Mouse (Mus musculus) spleen, postnatal 36 days (tissue): Measurements from ENCODE around the gene Lsm11.

Experiments used
- DNase-seq, 2 experiments: peaks; one replicate each; pipeline ENCODE4 v3.0.0; 2022; ENCODE audit warnings: low spot score in 2 of 2, mixed read lengths in 1 of 2

Gene Lsm11

DNA sequence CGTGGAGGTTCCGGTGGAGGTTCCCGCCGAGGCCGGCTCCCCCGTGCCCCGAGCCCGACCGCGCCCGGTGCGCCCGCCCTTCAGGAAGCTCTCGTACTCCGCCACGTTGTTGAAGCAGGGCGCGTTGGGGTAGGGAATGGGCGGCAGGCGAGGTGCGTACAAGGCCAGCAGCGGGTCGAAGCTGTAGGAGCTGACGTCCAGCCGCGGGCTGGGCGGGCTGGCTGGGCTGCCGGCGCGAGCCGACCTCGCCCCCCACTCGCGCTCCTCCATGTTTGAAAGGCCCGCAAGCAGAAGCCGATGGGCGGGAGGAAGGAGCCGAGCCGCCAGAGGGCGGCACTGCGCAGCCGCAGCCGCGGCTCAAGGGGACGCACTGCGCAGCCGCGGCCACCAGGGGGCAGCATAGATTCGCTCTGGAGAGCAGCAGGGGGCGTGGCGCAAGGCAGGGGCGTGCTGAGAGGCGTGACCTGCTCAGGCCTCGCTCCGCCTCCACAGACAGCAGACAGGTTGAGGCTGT, at the start of gene Lsm11:
TSS of gene Lsm11 (minus strand) at position 293 of the 514 bp plus-strand sequence.
- DNase-seq = peak; percentile 94

DNA sequence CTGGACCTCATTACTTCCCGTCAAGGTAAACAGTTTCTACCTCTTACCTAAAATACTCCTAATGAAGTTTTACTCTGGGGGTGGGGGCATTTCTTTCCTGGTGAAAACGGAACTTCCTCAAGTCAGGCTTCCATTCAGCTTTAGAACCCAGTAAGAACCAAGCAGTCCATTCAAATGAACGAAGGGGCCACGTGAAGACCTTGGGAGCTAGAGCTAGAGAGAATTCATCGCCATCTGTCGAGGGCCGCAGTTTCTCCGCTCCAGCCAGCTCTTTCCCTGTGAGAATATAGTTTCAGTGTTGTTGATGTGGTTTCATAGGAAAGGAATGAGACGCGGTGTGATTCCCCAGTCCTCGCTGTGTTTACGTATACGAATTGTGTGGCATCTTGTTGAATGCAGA, 47.4 kb upstream of the Lsm11 start:
- DNase-seq = no peak

DNA sequence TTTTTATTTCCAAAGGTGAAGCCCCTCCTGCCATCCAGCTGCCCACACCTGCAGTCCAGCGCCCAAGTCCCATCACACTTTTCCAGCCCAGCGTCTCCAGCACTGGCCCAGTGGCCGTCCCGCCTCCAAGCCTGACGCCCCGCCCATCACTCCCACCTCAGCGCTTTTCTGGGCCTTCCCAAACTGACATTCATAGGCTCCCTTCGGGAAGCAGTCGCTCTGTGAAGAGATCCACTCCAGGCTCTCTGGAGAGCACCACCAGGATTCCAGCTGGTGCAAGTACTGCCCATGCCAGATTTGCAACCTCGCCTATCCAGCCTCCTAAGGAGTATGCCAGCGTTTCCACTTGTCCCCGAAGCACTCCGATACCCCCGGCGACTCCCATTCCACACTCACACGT, 46.9 kb upstream of the Lsm11 start:
- no peak for DNase-seq

DNA sequence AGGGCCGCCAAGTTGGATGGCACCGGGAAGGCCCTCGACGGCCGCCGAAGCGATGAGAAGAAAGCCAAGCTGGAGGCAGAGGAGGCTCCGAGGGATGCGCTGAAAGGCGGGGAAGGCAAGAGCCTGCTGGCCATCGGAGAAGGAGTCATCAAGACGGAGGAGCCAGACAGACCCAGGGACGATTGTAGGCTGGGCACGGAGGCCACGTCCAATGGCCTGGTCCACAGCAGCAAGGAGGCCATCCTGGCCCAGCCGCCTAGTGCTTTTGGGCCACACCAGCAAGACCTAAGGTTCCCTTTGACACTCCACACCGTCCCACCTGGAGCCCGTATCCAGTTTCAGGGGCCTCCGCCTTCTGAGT, 36.1 kb upstream of the Lsm11 start:
- DNase-seq = no peak

DNA sequence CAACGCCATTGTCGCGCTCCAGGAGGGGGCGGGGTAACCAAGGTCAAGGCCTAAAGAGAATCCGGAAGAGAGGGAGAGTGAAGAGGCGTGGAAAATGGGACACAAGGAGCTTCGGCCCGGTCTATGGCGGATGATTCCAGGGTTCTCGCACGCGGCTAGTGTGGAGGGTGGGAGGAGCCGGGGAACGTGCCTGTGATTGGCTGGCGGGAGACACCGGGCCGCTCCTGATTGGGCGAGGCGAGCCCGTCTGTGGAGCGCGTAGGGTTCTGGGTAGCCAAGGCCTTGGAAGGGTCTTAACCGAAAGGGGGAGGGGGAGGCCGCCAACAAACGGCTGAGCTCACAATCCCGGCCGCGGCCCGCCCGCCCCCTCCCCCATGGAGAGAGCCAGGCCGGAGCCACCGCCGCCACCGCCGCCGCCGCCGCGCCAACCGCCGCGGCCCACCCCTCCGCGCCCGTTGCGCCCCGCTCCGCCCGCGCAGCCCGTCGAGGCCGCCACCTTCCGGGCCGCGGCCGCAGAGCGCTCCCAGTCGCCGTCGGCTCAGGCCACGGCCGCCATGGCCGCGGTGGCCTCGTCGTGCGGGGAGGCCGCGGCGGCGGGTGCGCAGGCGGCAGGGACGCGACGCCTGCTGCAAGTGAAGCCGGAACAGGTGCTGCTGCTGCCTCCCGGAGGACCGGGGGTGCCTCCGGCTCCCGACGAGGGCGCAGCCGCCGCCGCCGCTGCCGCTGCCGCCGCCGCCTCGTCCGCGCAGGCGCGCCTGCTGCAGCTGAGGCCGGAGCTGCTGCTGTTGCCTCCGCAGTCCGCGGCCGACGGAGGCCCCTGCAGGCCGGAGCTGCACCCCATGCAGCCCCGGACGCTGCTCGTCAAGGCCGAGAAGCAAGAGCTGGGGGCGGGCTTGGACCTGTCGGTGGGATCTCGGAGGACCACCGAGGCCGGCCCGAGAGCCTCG, 35.5 kb upstream of the Lsm11 start, which contains the start of gene Sox30:
TSS of gene Sox30 (plus strand) at position 365 of the 947 bp plus-strand sequence.
- peak; percentile 13 to 38 for DNase-seq

DNA sequence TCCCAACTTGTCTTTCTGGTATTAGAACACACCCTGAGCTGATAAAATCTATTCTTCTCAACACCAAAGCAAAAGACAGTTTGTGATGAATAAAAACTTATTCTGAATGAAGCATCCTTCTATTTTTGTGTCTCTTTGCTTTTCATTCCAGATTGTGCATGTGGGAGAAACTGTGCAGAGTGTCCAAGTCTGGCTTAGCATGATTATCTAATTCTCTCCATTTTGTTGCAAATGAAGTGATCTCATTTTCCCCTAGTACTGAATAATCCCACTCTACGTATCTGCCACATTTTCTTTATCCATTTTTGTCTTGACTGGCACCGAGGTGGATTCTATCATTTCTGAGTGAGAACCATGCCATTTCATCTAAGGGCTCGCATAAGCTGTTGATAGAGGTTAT, 31.3 kb upstream of the Lsm11 start:
- no peak for DNase-seq

DNA sequence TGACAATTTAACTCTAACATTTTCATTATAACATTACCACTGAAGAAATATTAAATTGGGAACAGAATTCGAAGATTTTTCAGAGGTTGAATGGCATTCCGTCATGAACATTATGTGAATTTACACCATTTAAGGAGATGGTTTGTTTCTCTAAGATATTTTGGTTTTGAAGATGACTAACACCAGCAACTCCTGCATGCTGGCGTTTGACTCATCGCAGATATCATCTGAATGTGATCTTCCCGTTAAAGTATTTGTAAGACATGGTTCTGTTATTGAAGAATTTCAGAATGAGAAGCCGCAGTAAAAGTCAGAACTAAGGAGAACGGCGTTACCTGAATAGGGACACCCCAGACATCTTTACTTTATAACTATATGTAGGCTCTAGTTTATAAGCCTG, 29.7 kb upstream of the Lsm11 start:
- no peak for DNase-seq

DNA sequence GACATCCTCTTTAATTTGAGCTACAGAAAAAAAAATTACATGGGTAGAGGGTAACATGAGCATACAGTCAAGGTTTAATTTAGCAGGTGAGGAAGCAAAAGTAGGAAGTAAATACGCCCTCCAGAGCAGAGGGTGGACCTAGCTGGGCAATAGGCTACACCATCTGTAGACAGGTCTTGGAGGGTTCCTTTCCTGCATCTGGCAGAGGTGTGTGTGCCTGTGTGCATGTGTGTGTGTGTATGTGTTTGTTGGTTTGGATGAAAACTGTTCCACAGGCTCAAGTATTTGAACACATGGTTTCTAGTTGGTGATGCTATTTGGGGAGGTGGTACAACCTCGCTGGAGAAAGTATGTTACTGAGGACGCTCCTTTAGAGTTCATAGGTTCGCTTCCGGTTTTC, 28.9 kb upstream of the Lsm11 start:
- no peak for DNase-seq

DNA sequence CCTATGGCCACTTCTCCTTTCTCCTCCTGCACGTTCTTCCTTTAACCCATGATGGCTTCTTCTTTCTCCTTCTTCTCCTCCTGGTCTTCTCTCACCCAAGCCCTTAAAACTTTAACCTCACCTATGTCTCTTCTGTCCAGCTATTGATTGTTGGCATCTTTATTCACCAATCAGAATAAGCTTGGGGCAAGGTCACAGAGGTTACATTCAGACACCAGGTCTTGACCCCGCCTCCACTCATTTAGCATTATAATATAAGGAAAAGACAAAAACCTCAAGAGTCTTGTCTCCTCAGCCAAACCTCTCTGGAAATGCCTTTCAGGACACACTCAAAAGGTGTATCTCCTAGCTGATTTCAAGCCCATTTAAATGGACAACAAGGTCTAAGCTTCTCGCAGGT, 23.7 kb upstream of the Lsm11 start:
- DNase-seq = no peak

DNA sequence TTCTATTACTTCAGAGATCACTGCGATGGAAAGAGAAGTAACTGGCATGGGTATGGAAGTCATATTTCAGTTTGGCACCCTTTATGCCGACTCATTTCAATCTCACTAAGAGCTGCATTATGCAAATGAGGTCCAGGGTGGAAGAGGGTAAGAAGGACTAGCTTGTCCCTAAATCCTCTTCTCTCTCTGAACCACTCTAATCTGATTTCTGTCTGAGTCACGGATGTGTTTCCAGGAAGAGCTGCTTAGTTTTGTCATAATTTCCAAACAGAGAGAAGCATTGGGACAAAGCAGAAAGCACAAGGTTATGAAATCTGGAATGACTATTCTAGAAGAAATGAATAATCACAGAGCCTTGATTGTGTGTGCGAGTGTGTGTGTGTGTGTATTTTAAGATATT, 22.2 kb upstream of the Lsm11 start:
- DNase-seq = no peak

DNA sequence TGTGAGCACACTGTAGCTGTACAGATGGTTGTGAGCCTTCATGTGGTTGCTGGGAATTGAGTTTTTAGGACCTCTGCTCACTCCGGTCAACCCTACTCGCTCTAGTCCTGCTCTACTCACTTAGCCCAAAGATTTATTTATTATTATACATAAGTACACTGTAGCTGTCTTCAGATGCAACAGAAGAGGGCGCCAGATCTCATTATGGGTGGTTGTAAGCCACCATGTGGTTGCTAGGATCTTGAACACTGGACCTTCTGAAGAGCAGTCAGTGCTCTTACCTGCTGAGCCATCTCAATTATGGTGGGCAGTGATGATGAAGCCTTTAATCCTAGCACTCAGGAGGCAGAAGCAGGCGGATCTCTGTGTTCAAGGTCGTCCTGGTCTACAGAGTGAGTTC, 15.3 kb upstream of the Lsm11 start:
- DNase-seq = no peak

DNA sequence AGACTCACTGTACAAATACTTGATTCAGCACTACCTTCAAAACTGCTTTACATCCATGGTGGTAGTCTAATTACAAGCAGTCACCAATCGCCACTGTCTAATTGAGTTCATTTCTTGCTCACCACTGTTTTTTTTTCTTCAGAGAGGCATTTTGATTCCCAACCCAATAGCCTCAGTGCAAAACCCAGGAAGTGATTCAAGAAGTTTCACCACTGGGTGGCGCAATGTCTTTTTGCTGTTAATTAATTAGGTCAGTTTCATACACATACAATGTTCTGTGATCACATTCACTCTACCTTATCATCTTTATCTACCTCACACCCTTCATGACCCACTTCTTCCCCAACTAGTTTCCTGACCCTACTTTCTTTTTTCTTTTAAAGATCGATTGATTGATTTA, 14.9 kb upstream of the Lsm11 start:
- DNase-seq = no peak

DNA sequence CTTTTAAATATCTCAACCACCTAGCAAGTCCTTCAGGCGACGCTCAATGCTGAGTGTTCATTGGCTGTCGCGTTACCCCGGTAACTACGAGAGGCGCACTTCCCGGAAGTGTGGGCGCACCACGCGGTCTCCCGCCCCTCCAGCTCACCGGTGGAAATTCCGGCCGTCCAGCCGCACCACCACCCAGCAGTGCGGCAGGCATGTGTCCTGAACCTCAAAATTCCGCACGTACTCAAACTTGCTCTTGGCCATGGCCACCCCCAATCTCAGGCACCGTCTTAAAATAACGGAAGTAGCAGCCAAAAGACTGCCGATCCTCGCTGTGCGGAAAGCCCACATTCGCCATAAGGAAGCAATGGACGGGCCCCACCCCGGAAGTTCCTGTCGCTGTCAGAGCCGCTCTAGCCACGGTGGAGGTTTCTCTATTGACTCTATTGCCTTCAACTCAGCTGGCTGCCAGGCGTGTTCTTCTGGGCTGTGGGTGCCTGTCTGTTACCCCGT, 10.4 kb upstream of the Lsm11 start, which contains the start of gene Thg1l:
TSS of gene Thg1l (minus strand) at position 368 of the 501 bp plus-strand sequence.
- peak; percentile 90 to 91 for DNase-seq

DNA sequence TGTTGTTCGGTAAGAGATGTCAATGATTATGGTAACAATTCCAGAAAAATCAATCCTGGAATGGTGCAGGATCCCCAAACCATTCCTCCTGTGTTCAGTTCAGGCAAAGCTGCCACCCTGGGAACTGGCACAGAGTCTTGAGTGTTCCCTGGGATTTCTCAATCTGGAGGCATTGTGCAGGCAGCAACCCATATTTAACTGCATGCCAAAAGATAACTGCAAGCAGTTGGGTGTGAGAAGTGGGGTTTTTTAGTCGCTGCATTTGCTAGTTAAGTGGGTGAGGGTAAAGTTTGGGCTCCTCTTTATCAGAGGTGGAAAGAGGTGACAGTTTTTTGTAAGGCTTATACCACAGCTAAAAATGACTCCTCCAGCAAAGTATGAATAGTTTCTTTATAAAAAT, 2.8 kb upstream of the Lsm11 start:
- no peak for DNase-seq

DNA sequence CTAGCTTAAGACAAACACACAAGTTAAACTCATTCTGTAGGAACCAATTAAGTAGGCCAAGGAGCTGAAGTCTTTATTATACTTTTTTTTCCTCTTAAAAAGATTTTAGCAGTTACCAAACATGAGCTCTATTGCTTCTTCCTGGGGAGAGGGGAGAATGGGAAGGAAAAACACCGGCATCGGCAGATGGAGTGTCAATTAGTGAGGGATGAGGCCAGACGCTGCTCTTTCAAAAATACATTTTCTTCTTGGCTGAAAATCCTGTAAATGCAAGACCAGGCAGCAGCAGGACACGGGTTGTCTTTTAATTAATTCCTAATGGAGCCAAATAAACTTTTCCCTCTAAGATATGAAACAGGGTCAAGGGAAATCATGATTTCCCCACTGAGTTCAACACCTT, 2.1 kb upstream of the Lsm11 start:
- DNase-seq = no peak

DNA sequence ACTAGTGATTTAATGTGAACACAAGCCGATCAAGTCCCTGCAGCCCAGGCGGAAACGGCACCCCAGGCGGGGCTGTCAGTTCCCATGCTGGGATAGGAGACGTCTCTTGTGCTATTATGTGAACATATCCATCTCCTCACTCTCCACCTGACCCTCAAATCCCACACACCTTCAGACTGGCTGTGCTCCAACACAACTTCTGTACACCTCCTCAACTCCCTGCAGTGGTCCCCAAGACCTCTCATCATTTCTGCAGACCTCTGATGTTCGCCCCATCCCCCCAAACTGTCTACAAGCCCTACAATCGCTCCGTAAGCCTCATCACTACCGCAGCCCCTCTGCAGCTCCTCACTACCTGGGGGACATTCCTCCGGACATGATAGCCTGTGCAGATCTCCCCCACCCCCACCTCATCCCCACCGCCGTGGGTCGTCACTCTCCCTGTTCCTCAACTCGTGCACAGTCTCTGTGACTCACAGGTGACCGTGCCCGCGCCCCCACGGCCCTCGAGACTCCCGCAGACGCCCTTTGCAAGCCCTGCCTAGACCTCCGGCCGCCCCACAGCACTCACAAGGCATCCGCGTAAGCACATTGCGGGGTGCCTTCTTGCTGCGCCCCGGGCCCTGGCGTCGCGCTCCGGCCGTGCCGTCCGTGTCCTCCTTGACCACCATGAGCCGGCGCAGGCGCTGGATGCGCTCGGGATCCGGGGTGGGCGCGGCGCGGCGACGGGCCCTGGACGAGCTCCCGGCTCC, 668 bp downstream of the Lsm11 start:
- peak in 1 of 2 experiments; percentile 16 for DNase-seq

DNA sequence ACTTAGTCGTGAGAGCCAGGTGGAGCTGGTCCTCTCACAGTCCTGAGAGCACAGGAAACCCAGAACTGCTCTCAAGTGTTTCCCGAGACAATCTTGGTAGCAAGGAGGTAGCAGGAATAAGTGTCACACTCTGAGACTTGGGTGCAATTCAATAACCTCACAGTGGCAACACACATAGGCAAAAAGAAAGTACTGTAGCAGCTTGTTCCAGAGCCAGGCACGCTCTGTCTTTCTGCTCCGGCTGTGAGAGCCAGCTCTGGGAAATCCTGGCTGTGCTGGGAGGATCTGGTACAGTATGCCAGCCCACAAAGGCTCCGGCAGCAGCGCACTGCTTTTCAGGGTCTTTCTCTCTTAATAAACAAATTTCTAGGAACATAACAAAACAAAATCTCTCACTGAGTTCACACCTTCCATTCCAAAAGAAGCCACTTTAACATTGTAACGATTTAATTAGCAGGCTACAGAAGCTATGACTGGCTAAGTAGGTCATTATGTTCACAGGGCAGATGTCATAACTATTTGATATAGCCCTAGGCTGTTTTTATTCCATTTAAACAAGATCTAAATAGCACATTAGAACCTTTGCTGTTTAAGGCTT, 1.5 kb downstream of the Lsm11 start:
- DNase-seq = no peak

DNA sequence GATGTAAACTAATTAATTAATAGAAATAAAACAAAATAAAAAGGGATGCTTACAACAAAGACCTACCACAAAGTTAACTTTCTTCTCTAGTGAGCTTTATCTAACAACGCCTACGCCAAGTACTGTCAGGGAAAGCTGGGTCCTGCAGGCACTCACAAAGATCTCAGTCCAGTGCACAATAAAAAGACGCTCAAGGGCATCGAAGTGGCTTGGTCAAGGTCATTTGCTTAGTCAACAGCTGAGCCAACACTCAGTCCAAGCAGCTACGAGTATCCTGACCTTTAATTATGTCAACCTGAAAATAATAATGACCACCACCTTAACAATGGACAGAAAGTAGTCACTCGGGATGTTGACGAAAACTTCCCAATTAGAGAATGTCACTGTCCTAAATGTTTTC, 2.5 kb downstream of the Lsm11 start:
- no peak for DNase-seq

DNA sequence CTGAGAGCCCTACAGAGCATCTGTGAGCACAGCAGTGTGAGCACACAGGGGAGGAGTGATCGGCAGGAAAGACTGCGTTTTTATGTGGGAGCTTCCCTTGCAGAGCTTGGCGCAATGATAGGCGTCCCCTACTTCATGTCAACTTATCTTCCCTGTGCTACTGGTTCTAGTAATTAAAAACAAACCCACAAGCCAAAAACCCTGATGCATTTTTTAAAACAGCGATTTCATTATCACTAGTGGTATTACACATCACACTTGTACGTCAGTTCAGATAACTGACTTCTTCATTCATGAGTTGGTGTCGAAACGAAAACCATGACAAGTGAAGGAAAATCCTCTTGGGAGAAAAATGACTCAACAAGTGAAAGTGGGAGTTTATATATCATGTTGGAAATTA, 5.8 kb downstream of the Lsm11 start:
- no peak for DNase-seq

DNA sequence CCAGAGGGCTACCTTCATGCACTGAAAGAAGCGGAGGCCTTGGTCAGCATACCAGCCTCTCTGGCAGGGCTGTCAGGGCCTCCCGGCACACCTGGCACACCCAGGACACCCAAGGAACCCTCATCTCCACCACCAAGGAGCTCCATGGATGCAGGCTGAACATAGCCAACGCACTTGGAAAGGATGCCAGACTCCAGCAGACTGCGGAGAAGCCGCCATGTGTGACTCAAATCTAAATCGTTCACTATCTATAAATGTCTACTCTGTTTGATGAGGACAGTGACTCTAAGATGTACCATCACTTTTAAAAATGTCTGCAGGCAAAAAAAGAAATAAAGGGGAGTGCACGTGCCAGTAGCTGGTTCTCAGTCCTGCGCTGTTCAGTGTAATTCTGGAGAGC, 7.3 kb downstream of the Lsm11 start:
- DNase-seq = no peak

DNA sequence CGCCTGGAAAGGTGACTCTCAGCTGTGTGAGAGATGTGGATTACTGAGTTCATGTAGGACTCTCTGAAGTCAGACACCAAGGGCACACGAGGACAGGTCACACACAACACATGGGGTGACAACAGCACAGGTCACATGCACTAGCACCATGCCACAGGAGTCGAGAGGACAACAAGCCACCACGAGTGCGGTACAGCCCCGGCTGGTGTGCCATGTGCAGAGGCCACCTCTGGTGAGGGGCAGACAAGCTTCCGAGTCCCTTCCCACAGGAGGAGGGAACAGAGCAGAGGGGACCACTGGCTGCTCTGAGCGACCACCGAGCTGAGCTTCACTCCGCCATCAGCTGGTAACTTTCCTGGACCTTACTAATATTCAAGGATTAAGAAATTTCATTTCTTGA, 12.0 kb downstream of the Lsm11 start:
- no peak for DNase-seq

DNA sequence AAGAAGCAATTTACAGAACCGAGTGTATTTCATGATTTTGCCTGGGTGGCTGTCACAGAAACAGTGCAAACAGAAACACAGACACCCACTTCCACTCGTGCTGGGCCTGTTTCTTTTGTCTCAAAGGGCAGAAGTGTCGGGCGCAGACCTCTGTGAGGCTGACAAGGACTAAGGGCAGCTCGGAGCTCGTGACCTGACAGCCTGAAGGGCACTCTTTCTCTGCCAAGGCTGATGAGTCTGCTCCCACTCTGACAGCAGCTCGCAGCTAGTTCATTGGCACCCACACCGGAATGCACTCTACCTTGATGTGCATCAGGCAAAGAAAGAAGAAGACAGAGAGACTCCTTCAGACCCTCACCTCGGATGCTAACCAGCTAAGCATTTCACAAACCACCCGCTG, 15.2 kb downstream of the Lsm11 start:
- DNase-seq = no peak
